Mouse (Mus musculus) kidney, adult 2 months (tissue): ENCODE measurements around the gene Gsta3.

Experiments used
- CTCF ChIP-seq: fragments of 200-500 bp; conservative IDR thresholded peaks from 2 replicates; pipeline ENCODE4 v1.5.1; 2011; ENCODE audit warnings: low read depth, mild to moderate bottlenecking, control low read depth, low read length, moderate library complexity, mixed read lengths; ENCODE audit not compliant: insufficient read depth, insufficient read length
- POLR2A ChIP-seq: fragments of 200-500 bp; IDR thresholded peaks from one replicate; pipeline ENCODE4 v1.6.1; 2011; ENCODE audit warnings: low read depth, low read length, control low read depth

DNA sequence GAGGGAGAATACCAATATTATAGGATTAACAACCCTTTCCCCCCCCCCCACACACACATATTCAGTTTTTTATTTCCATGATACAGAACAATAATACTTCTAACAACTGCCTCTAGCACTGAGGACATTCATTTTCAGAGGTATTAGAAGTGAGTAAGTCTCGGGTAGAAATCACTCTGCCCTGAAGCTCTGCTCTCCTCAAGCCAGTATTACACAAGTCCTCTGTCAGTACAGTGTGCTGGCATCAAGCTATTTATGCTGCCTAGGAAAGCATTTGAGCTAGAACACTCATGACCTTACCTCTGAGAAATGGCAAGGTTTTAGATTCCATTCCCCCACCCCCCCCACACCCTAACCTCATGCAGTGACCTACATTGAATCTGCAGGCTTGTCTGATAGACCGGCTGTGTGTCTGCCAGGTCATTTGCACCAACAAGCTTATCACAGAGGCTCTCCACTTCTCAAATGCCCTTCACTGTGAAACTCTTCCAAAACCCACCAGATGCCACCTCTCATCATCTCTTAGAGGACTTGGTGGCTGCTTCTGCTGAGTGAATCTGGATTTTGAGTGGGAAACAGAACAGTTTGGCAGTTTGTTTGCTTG is 34.1 kb downstream of the Gsta3 start:
- TF ChIP-seq CTCF (no peak), POLR2A (no peak)
